Mouse (Mus musculus): ENCODE data around the gene Laptm5.

Gene Laptm5

DNA sequence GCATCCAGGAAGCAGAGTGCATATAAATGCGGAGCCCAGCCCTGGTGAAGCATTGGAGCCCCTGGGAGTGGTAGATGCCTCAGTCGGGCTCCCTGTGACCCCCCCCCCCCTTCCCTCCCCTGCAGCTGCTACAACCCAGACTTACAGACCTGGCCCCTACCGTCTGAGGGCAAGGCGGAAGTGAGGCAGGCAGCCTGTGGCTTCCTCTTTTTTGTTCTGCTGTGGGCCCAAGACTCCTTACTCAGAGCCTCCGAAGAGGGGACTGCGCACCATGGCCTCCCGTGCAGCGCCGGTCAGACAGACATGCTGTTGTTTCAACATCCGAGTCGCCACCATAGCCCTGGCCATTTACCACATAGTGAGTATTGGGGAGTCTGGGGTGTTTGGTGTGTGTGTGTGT lies at the start of gene Laptm5:
Gene Laptm5 (plus strand): TSS at position 49 of the 400 bp plus-strand sequence.
- peak; percentile 26 to 59 for DNase-seq (ENCODE audit: low spot score in 2 of 2)

DNA sequence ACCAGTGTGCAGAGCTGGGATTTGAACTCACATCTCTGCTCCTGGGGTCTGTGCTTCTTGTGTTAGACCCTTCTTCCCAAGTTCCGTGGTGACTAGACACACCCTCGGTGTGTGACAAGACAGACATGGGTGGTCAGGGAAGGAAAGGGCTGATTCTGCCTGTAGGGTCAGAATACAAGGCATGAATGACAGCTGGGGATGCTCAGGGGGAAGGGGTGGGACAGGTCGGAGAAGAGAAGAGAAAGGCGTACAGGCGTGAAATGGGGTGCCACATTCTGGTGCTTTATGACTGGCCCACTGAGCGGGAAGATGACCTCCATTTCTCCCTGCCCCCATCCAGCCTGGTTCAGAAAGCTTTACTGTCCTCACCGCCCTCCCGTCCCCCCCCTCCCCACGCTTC lies 47.5 kb upstream of the Laptm5 start:
- no peak for DNase-seq (ENCODE audit: low spot score in 2 of 2)

DNA sequence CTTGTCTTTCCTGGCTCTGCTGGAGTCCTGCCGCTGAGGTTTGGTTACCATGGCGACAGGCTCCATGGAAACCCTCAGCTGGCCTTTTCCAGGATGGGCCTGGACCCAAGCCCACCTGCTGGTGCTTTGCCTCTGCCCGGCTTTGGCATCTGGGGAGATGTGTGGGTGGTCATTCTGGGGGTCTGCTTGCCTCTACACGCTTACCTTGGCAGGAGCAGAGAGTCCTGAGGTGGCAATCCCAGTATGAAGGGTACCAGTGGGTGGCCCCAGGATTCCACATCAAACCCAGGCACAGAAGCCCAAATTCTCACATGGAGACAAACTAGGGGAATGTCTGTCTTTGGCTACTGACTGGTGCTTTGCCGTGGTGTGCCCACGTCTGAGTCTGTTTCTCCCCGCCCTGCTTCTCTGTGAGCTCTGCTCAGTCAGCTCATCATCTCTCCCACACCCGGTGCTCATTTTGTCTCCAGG lies 47.0 kb upstream of the Laptm5 start:
- no peak for DNase-seq (ENCODE audit: low spot score in 2 of 2)

DNA sequence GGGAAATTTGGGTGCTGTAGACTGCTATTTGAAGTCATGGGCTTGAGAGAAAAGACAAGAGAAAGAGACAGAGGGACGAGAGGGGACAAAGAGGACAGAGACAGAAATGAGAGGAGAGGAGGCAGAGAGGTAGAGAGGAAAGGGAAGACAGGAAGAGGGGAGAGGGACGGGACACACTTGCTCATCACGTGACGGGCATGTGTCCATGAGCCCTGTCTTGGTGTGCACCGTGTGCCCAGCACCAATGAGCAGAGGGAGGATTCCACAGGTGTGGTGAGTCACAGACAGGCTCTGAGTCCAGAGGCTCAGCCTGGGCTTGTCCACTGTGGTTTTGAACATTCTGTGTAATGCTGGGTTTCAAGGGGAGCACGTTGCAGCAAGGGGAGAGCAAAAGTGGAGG lies 45.0 kb upstream of the Laptm5 start:
- no peak for DNase-seq (ENCODE audit: low spot score in 2 of 2)

DNA sequence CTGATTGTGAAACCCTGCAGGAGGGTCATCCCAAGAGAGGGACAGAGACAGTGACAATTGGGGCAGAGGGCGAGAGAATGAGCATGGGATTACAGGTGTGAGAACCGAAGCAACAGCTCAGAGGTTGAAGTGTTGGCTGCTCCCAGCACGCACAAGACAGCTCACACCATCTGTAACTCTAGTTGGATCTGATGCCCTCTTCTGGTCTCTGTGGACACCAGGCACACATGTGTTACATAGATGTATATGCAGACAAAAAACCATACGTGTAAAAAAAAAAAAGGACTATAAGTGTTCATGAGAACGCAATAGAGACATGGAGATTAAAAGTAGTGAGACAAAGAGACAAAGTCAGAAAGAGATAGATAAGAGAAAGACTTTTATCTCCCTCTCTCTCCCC lies 44.1 kb upstream of the Laptm5 start:
- no peak for DNase-seq (ENCODE audit: low spot score in 2 of 2)

DNA sequence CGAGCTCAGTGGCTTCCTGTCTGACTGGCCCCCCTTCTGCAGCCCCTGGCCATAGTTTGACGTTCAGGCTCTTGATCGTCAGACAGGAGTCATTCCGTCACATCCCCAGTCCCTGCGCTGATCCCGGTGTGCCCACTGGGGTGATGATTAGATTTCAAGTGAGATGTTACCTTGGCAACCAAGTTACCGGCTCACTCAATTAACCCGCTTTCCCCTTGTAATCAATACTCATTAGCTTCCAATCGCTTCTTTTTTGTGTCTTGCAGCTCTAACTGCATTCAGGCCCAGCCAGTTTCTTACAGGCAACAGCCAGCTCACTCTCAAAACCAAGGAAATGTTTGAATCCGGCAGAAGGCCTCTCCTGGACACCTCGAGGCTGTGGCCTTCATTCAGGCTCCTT lies 40.5 kb upstream of the Laptm5 start:
- no peak for DNase-seq (ENCODE audit: low spot score in 2 of 2)

DNA sequence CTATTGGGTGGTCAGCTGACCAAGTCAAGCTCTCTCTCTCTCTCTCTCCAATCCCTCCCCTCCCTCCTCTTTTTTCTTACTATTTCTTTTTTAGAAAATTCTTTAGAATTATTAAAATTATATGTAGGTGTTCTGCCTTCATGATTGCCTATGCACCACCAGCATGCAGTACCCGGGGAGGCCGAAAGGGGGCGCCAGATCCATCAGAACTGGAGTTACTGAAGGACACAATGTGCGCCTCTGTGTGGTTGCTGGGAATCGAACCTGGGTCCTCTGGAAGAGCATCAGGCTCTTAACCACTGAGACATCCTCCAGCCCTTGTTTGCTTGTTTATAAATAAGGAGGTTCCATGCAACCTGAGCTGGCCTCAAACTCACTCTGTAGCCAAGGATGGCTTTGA lies 39.5 kb upstream of the Laptm5 start:
- no peak for DNase-seq (ENCODE audit: low spot score in 2 of 2)

DNA sequence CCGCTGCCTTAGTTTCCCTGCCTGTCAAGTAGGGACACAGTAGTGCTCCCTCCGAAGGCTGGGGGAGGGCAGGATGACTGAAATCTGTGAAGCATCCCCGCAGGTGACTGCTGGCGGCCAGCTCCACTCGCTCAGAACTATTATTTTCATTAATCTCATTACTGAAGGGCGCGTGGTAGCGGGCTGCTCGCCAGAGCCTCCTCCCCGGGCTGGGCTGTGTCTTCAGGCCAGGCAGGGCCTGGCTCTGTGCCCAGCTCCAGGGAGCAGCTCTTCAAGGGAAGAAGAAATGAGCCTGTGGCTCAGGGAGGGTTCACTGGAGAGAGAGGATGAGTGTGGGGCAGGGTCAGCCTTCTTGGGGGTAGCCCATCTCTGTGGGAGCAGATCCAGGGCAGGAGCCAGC lies 38.3 kb upstream of the Laptm5 start:
- peak; percentile 34 to 66 for DNase-seq (ENCODE audit: low spot score in 2 of 2)

DNA sequence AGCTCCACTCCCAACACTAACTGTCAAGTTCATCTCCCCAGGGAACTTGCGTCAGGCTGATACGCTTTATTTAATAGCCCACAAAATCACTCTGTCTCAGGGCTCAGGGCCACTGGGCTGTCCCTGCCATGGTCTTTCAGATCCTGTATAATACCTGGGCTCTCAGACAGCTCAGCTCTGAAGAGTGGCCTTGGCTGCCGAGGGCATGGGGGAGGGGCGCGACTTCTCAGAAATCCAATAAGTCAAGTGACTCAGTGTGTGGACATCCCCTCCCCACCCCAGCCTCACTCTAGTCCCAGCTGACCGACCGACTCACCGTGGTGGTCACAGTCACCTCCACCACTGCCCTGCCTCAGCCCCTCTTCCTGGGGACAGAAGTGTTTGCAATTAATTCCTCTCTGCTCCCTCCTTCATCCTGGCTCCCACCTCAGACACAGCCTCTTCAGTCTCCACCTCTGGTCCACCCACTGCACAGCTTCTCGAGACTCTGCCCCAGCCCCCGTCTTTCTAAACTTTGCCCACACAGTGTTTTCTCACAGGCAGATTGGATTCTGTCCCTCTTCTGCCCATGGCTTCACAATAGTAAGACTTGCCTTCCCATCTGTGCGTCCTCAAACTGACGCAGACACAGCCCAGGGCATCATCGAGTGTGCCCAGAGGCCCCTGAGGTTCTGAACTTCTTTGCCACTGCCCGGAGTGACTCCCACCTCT lies 36.8 kb upstream of the Laptm5 start:
- DNase-seq (ENCODE audit: low spot score in 2 of 2) = no peak

DNA sequence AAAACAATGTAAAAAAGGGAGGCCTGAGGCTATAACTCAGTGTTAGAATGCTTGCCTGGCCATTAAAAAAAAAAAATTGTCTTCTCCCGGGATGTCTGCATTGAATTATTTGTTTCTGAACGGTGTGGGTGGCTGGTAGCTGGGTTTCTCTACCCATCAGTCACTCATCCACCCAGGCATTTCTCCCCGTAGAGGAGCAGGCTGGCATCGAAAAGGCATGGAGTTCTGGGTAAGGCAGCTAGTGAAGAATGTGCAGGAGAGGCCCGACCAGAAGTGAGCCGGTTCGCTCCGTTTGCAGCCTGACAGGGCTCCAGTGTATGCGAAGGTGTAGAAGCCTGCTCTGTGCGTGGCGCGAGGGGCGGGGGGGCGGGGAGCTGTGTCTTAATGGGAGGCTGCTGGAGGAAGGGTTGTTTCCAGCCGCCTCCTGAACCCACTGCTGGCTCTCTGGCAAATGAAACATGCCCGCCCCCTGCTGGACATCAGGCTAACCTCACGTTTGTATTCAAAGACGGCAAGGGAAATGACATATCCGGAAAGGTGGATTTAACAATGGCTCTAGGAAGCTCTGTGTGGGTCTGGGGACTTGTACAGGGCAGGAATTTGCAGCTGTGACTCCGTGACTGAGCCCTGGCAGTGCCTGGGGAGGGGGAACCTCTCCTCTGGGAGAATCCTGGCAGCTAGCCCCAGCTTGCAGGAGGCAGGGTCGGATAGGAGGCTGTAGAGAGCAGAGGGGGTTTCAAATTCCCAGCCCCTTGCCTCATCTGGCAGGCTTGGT lies 34.5 kb upstream of the Laptm5 start:
- peak; percentile 67 to 88 for DNase-seq (ENCODE audit: low spot score in 2 of 2)

DNA sequence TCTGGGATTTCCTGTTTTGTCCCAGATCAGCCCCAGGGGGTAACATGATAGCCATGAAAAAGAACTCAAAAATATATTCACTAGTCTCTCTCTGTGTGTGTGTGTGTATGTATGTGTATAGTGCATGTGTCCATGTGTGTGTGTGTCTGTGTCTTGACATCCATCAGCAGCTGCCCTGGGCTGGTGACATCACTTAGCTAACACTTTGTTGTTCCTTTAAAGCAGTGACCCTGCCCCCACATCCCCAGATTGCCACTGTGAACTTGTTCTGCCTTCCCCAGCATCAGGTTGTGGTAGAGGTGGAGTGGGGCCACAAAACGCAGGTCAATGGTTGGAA lies 33.9 kb upstream of the Laptm5 start:
- no peak for DNase-seq (ENCODE audit: low spot score in 2 of 2)

DNA sequence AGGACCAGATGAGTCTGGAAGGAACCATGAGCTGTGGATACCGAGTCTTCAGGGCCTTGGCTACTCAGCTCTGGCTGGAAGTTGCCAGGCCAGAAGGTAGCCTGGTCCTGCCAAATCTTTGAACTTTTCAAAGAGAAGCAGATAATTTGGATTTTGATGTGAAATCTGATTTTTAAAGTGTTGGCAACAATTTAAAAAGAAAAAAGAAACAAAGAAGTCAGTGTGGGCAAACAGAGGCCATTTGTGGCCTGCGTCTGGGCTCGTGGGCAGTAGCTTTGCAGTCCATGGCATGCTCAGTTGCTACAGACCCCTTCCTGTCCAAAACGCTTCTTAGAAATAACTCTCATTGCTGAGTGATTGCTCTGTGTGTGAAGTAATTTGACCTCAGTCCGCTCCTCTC lies 31.6 kb upstream of the Laptm5 start:
- no peak for DNase-seq (ENCODE audit: low spot score in 2 of 2)

DNA sequence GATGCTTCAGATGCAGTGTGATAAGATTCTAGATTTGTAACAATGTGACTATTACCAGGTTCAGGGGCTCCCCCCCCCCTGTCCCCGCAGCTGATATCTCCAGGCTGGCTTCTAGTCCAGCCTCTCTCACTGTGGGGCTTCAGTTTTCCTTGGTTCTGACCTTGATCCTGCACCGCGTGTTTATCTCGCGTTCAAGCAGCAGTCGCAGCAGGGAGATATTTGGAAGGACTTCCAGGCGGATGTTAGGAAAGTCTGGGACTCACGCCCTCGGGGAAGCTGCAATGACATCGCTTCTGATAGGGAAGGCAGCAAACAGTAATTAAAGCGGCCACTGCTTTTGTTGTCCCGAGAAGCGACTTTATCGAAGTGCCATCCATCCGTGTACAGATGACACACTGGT lies 30.2 kb upstream of the Laptm5 start:
- no peak for DNase-seq (ENCODE audit: low spot score in 2 of 2)

DNA sequence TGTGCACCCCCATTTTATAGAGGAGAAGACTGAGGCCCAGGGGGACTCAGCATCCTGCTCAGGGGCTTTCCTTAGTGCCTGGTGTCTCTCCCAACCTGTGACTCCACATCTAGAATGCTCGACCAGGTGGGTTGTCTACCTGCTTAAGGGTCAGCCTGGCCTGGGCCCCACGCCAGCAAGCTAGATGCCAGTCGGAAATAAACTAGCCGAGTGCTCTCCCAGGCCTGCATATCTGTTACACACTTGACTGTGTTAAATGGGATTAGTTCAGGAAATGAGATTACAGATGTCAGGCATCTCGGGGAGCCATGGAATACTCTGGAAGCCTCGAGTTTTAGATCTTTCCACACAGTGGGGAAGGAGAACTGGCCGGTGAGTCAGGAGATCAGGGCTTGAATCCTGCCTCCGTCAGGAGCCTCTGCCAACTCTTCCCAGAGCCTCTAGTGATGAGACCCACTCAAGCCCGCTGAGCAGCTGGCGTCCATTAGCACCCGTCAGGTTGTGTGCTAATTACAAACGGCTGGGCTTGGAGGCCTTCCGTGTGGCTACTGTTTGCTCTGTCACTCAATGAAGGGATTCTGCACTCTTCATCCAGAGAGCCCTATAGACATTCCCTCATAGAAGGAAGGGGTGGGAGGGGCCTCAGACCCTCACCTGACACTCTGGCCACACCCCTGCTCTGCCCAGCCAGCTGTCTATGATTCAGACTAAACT lies 28.9 kb upstream of the Laptm5 start:
- DNase-seq (ENCODE audit: low spot score in 2 of 2) = no peak

DNA sequence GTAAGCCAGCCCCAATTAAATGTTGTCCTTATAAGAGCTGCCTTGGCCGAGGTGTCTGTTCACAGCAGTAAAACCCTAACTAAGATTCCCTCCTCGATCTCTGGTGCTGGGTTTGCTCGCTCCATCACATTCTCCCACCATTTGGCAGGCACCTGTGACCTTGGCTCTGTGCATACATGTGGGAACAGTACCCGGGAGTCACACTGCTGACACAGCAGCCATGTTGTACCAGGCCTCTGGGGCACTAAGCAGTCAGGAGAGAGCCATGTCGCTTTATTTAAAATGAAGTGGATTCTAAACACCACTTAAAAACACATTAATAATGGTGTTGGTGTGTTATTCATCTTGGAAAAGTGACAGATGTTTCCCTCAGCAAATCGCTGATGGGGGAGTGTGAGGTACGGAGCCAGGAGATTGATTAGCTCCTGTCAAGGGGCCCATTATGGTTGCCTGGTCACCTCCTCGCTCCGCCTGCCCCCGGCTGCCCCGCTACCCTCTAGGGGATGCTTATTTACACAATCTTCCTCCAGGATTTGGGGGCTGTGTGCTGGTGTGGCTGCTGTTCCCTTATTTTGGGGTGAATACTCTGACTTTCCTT lies 25.7 kb upstream of the Laptm5 start:
- DNase-seq (ENCODE audit: low spot score in 2 of 2) = no peak

DNA sequence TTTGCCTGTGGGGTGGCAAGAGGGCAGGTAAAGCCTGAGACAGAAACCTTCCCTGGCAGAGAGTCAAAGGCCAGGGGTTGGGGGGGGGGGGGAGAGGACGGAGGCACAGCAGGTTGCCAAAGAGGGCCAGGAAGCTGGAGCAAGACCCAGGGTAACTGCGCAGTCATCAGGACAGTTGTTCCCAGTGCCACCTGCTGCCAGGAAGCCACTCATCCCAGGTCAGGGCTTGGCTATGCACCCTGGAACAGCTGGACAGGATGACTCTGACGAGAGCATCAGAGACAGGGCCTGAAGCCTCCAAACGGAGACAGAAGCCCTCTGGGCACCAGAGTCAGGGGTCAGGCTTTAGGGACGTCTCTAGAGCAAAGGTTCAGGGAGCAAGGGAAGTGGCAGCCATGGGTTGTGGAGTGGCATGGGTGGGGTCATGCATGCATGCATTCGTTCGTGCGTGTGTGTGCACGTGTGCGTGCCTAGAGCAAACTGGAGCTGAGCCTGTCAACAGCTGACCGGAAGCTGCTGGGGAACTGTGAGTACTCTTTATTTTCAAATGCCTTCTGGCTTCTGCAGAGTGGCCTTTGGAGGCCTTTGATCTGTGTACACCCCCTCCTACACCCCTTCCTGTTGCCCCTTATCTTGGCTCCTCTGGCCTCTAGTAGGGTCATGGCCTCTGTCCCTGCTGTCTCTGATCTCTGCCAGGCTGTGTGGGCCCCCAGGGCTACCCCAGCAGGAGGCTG lies 23.0 kb upstream of the Laptm5 start:
- DNase-seq (ENCODE audit: low spot score in 2 of 2) = peak; percentile 15 to 38

DNA sequence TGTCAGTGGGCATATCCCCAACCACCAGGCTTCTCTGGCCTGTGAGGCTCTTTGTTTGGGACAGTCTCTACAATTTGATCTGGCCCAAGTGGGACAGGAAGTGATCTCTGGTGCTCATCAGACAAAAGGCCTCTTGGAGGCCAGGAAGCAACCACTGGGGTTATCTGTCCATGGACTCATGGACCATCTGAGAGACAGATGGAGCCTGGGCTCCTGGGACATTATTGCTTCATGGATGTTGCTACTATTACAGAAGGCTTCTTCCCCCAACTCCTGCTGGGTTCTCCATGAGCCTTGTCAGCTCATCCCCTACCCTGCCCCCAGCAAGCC lies 22.4 kb upstream of the Laptm5 start:
- DNase-seq (ENCODE audit: low spot score in 2 of 2) = no peak

DNA sequence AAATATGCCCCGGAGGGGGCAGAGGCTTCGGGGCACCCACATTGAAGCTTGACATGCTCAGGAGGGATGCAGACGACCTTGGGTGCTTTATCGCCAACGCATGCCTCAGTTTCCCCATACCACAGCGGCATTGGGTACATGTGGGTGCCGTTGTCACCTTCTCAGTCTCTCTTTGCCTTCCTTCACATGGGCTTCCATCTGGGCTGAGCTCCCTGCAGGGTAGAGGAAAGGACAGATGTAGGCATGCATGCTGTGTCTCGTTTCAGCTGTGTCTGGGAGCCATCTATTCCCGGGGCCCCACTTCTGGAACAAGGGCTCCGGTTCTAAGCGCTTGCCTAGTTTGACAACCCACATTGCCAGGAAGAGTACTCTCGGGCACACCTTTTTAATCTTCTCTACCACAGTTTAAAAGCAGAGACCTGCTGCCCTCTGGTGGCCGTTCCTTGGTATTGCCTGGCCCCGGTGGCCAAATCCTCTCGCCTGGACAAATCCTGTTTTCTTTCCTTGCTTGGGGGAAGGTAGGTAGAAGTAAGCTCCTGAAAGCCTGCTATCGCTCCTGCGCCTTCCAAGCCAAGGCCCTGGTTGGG lies 20.8 kb upstream of the Laptm5 start:
- DNase-seq (ENCODE audit: low spot score in 2 of 2) = peak; percentile 38 to 64

DNA sequence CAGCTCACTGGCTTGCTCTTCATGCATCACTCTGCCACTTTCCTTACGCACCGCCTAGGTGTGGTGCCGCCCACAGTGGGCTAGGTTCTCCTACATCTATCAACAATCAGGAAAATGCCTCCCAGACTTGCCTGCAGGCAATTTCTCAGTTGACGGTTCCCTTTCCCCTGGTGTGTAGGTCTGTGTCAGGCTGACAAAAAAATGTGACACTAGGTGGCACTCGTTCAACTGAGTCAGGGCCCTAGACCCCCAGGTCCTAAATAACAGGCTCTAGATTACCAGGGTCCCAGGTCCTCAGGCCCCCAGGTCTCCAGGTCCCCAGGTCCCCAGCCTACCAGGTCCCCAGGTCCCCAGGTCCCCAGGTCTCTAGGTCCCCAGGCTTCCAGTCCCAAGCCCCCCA lies 19.2 kb upstream of the Laptm5 start:
- DNase-seq (ENCODE audit: low spot score in 2 of 2) = no peak

DNA sequence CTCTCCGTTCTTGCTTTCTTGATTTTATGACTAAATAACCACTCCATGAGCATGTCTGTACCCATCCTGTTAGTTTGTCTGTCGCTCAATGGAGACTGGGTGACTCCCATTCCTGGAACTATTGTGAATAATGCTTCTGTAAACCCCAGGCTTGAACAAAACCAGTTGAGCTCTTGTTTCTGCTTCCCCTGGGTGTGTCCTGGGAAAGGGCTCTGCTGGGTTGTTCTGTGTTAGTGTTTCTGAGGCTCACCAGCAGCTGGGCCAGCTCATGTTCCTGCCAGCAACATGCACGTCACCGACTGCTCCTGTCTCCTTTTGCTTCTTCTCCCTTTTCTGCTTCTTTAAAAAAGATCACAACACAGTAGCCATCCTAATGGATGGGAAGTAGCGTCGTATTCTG lies 17.2 kb upstream of the Laptm5 start:
- DNase-seq (ENCODE audit: low spot score in 2 of 2) = no peak

DNA sequence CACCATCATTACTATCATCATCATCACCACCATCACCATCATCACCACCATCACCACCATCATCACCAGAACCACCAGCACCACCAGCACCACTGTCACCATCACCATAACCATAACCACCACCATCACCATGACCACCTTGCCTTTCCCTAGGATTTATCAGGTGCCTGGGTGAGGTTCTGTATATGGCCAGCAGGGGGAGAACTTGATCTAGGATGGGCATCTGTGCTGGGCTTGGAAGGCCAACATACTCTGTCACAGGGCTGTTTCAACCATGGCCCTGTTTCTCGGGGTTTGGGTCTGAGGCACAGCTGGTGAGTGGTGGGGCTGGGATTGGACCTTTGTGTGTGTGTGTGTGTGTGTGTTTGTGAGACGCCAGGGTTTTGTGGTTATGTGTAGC lies 16.6 kb upstream of the Laptm5 start:
- DNase-seq (ENCODE audit: low spot score in 2 of 2) = peak in 1 of 2 experiments; percentile 36

DNA sequence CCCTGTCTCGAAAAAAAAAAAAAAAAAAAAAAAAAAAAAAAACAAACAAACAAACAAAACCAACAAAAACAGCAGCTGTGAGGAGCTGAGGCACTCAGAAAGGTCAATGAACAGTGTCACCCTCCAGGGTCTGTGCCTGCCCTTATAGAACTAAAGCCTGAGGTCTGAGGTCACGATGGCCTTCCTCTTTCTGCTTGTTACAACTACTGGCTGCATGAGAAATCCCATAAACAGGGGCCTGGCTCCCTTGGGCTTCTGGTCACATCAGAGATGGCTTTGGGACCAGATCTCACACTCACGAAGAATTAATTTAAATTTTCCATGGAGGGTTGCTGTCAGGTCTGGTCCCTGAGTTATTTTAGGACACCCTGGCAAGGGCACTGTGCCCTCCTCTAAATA lies 13.5 kb upstream of the Laptm5 start:
- no peak for DNase-seq (ENCODE audit: low spot score in 2 of 2)
